Mouse (Mus musculus) olfactory bulb, adult 2 months (tissue): ENCODE measurements at regions not wholly inside any gene's neighbourhood (a gene's known extent, or its start where the extent isn't known, plus 50 kb on each side); places are given as distances from the start of the nearest gene placed in this dataset.

Experiments
- H3K27ac ChIP-seq: fragments of 200-500 bp; 2 replicates; pipeline ENCODE4 v1.5.1; 2012; ENCODE audit warnings: low read depth, low read length; ENCODE audit not compliant: insufficient read depth
- H3K4me1 ChIP-seq: fragments of 200-500 bp; 2 replicates; pipeline ENCODE4 v1.6.1; 2012; ENCODE audit warnings: low read length; ENCODE audit not compliant: control insufficient read depth, insufficient read depth
- H3K4me3 ChIP-seq: fragments of 200-500 bp; 2 replicates; pipeline ENCODE4 v1.5.1; 2012; ENCODE audit warnings: mild to moderate bottlenecking, low read depth, low read length, moderate library complexity; ENCODE audit not compliant: insufficient read depth
- CTCF ChIP-seq: fragments of 200-500 bp; IDR thresholded peaks from 2 replicates; pipeline ENCODE4 v1.5.1; 2012; ENCODE audit warnings: low read depth, mild to moderate bottlenecking, low read length, moderate library complexity; ENCODE audit not compliant: insufficient read depth
- POLR2A ChIP-seq: fragments of 200-500 bp; IDR thresholded peaks from 2 replicates; pipeline ENCODE4 v1.6.1; 2012; ENCODE audit warnings: mild to moderate bottlenecking, low read depth, low read length, moderate library complexity; ENCODE audit not compliant: insufficient read depth
- WGBS: fragments of 180-500 bp; shearing (Covaris S2); methylation state at CpG from one replicate; pipeline ENCODE4 v1.1.7; 2018; 5-methylcytosine and 5-hydroxymethylcytosine counted together

GRCm38 (mm10) chr16:78877941-78878340 is 52.8 kb upstream of the Chodl start:
- 86% methylated on average over 1 of the region's 1 CpGs for WGBS
- TF ChIP-seq POLR2A (no peak), CTCF (no peak)
- H3K4me3 ChIP-seq, result no peak overlapping the region

GRCm38 (mm10) chr16:78859006-78859405 is 71.7 kb upstream of the Chodl start:
- 55% methylated on average over 4 of the region's 4 CpGs for WGBS
- no peak overlapping the region for H3K27ac ChIP-seq
- H3K4me3 ChIP-seq, result no peak overlapping the region

More at GRCm38 (mm10) chr16:78877941-78878340, 52.8 kb upstream of the Chodl start:
- Histone ChIP-seq H3K27ac (no peak overlapping the region), H3K4me1 (no peaks in the 10 kb centered on the region)

DNA sequence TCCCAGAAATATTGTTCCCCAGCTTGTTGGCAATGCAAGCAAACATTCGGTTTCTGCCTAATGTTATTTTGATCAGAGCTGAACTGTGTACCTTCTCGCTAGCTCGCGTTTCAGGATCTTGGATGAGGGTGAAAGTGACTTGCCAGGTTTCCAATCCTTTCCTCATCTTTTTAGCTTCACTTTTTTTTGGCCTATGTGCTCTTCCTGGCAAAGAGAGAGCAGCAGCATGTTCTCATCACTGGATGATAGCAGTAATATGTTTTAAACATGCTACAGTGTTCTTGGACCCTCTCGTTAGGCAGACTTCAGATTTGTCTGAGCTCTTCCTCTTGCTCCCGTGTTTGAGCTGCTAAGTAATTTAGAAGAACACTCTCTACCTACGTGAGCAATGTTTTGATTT is 99.8 kb upstream of the Chodl start:
- Histone ChIP-seq H3K4me1 (no peaks in the 10 kb centered on the region), H3K27ac (no peak overlapping the region), H3K4me3 (no peak overlapping the region)
- no peak for TF ChIP-seq POLR2A
- no peak for TF ChIP-seq CTCF
- 79% methylated on average over 7 of the region's 7 CpGs for WGBS

More at GRCm38 (mm10) chr16:78859006-78859405, 71.7 kb upstream of the Chodl start:
- H3K4me1 ChIP-seq, result no peaks in the 10 kb centered on the region
- TF ChIP-seq POLR2A, result no peak
- no peak for TF ChIP-seq CTCF

DNA sequence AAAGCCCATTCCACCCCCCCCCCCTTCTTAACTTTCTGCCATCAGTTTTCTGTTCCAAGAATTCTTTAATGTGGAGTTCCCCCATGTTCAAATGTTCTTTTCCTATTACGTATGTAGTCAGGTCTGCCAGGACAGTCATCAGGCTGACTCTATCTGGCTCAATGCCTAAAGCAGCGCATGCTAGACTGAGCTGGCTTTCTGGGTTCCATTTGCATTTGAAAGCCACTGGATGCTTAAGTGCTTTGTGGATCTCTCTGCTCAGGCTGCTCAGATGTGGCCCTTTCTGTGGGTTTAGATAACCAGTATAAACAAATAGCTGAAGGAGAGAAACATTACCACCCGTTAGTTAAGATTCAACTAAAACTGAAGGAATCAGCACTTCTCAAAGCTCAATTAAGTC is 103.0 kb upstream of the Chodl start:
- TF ChIP-seq POLR2A (no peak), CTCF (no peak)
- no peak overlapping the region for H3K27ac ChIP-seq
- no peak overlapping the region for H3K4me3 ChIP-seq
- H3K4me1 ChIP-seq, result no peaks in the 10 kb centered on the region
- 40% methylated on average over 3 of the region's 3 CpGs for WGBS

DNA sequence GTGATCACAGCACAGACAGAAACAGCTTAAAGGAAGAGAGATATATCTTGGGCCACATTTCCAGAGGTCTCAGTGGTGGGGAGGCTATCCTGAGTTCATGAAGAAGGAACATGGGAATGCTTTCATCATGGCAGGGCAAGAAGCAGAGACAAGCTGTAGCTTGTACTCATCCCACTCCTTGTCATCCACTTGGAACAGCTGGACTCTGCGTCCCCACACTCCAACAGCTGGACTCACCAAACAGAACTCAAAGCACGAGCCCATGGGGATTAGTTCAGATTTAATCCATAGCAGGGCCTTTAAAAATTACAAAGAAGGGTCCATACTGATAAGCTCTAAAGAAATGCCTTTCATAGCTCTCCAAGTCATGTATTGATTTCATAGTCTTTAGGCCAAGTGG is 140.7 kb upstream of the Chodl start:
- Histone ChIP-seq H3K4me1 (no peaks in the 10 kb centered on the region), H3K4me3 (no peak overlapping the region), H3K27ac (no peak overlapping the region)
- WGBS, result 86% methylated on average over 2 of the region's 2 CpGs
- TF ChIP-seq CTCF (no peak), POLR2A (no peak)

DNA sequence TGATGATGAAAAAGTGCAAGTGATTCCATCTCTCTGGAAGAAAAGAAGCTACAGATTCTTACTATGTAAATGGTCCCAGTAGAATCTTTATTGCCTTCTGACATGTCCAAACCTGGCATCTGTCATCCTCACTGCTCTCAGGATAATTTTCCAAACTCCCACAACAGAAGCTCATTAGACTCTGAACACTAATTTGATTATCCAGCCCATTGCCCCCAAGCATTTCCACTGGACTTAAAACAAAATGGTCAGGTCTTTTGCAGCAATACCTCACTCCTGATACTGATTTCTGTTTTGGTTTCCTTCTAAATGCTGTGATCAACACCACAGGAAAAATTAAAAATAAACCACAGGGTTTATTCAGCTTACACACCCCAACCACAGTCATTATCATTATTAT is 171.5 kb upstream of the Chodl start:
- no peak for TF ChIP-seq POLR2A
- no peak for TF ChIP-seq CTCF
- no peak overlapping the region for H3K4me3 ChIP-seq
- H3K4me1 ChIP-seq, result no peaks in the 10 kb centered on the region
- H3K27ac ChIP-seq, result no peak overlapping the region

GRCm38 (mm10) chr16:78737902-78738301 is 161.4 kb upstream of the D16Ertd472e start:
- H3K27ac ChIP-seq, result no peak overlapping the region
- H3K4me3 ChIP-seq, result no peak overlapping the region
- H3K4me1 ChIP-seq, result no peaks in the 10 kb centered on the region
- no peak for TF ChIP-seq CTCF
- no peak for TF ChIP-seq POLR2A
- 91% methylated on average over 4 of the region's 4 CpGs for WGBS

- Histone ChIP-seq H3K27ac (no peak overlapping the region), H3K4me3 (no peak overlapping the region), H3K4me1 (no peaks in the 10 kb centered on the region)
- TF ChIP-seq POLR2A (no peak), CTCF (no peak)
- 88% methylated on average over 13 of the region's 13 CpGs for WGBS
Observed at GRCm38 (mm10) chr16:78730583-78731501, 154.3 kb upstream of the D16Ertd472e start.

DNA sequence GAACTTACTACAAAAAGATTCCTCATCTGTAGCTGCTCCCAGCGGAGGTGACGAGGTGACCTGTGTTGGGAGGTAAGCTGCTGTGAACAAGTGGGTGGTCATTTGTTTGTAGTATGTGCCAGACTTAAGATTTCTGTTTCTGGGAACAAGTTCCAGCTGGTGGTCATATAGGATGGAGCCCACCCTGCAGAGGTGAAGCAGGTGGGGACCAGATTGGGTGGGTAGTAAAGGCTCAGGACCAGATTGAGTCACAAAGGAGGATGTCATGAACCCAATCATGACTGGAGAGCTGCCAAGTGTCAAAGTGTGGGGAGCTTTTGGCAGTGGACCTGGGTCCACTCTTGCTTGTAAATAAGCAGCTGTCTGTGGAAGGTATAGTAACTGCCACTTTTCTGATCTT is 149.0 kb upstream of the D16Ertd472e start:
- no peaks in the 10 kb centered on the region for H3K4me1 ChIP-seq
- WGBS, result 95% methylated on average over 2 of the region's 2 CpGs
- H3K4me3 ChIP-seq, result no peak overlapping the region
- TF ChIP-seq POLR2A, result no peak
- TF ChIP-seq CTCF, result no peak
- no peak overlapping the region for H3K27ac ChIP-seq

- WGBS, result 58% methylated on average over 7 of the region's 7 CpGs
Observed at GRCm38 (mm10) chr16:78709943-78710342, 133.4 kb upstream of the D16Ertd472e start.

More at GRCm38 (mm10) chr16:78709943-78710342, 133.4 kb upstream of the D16Ertd472e start:
- no peak overlapping the region for H3K4me3 ChIP-seq
- no peak overlapping the region for H3K27ac ChIP-seq
- no peak for TF ChIP-seq CTCF
- TF ChIP-seq POLR2A, result no peak
- H3K4me1 ChIP-seq, result no peaks in the 10 kb centered on the region
